Mouse (Mus musculus) macrophage (primary cell): ENCODE results near the gene Obscn. TPM values are rescaled to one million over a fixed set of nuclear protein-coding genes. Genes with fewer than 3 reads are reported as not detected.

ENCODE experiments used
- H3K27ac ChIP-seq: fragments of 350-480 bp; formaldehyde crosslinking; 2 replicates; pipeline ENCODE4 v1.9.0; 2021
- H3K36me3 ChIP-seq: fragments of 350-480 bp; formaldehyde crosslinking; 2 replicates; pipeline ENCODE4 v1.9.0; 2021; ENCODE audit errors: inconsistent target
- H3K4me3 ChIP-seq: fragments of 350-480 bp; formaldehyde crosslinking; 2 replicates; pipeline ENCODE4 v1.9.0; 2021; ENCODE audit errors: inconsistent target
- H3K79me2 ChIP-seq: fragments of 350-480 bp; formaldehyde crosslinking; 2 replicates; pipeline ENCODE4 v1.9.0; 2021; ENCODE audit errors: inconsistent target
- WGBS: methylation state at CpG from one replicate; pipeline ENCODE4 v1.1.7; 2026; ENCODE audit warnings: inconsistent platforms; ENCODE audit not compliant: missing documents; 5-methylcytosine and 5-hydroxymethylcytosine counted together
- polyA plus RNA-seq: library from polyadenylated mRNA; stranded (reverse); fragments of 250-400 nt; gene quantifications from 3 replicates; pipeline ENCODE4 v1.2.4, GENCODE M21; 2018; ENCODE audit warnings: inconsistent platforms
- total RNA-seq, 78 experiments: library from RNA; depleted of rRNA; stranded (reverse); fragments of 250-400 nt; gene quantifications; 1 replicate in 9 of 78; 2 replicates in 24 of 78; 3 replicates in 43 of 78; 4 replicates in 2 of 78; pipeline ENCODE4 v1.2.4; 2018; ENCODE audit warnings: inconsistent platforms in 56 of 78

Gene Obscn
- under 1 TPM in 23 of 26 experiments, not detected in 3; under 0.01 to 0.29 (median 0.12) TPM for total RNA-seq (2018; cell fraction: chromatin; rRNA removed)
- under 1 TPM in 6 of 26 experiments, not detected in 20; under 0.01 to 0.06 (median under 0.01) TPM for total RNA-seq (2018; cell fraction: cytosol; rRNA removed)
- total RNA-seq (2018; cell fraction: nucleus; rRNA removed) = under 1 TPM in 13 of 26 experiments, not detected in 13; 0.04 to 0.49 (median 0.10) TPM
- 0.01 TPM in 1 of 3 replicates, not detected in the others for polyA plus RNA-seq

DNA sequence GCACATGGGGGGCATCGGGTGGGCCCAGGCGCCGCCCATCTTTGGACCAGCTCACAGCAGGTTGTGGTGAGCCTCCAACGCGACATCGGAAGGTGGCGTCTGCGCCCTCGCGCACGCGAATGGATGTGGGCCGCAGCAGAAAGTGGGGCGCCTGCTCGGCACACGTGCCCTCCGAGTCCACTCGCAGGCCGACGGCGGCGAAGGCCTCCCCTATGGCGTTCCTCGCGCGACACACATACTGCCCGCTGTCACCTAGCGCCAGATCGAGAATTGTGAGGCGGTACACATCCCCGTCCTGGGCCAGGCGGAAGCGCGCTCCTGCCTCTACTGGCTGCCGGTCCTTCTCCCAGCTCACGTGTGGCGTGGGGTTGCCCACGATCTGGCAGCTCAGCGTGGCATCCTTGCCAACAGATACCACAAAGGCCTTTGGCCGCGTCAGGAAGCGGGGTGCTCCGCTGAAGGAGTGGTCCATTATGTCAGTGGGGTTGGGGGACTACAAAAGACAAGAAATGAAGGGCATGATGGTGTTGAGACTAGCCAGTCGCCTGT is at the start of gene Obscn:
TSS of gene Obscn (minus strand) at position 499 of the 549 bp plus-strand sequence.
- Histone ChIP-seq H3K27ac (no peak within 1 kb of the TSS), H3K79me2 (no peaks in the 10 kb centered on the region), H3K4me3 (no peak within 1 kb of the TSS), H3K36me3 (no peaks in the 10 kb centered on the region)
- 26% methylated on average over 44 of the region's 44 CpGs for WGBS

DNA sequence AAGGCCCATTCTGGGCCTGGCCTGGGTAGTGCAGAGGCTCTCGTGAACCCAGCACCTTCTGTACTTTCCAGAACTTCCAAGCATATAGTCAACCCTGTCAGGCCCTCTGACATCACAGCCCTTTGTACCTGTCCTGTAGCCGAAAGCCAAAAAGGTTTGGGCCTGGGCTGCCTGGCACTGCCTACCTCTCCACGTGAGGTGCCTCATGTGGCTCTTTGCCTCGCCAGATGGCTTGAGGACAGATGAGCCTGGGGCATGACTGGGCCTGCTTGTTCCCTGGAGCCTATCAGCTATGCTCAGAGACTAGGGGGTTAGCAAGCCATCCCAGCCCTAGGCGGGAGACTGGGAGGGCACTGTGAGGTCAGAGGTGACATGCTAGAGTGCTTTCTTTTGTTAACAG is 49.3 kb upstream of the Obscn start:
- 87% methylated on average over 5 of the region's 5 CpGs for WGBS
- H3K79me2 ChIP-seq = no peaks in the 10 kb centered on the region; the same call in 1 of the 2 replicates
- peaks cover 15% of the 10 kb centered on the region; the same call in 1 of the 2 replicates for H3K36me3 ChIP-seq
- no peak overlapping the region for H3K27ac ChIP-seq
- no peak overlapping the region for H3K4me3 ChIP-seq

DNA sequence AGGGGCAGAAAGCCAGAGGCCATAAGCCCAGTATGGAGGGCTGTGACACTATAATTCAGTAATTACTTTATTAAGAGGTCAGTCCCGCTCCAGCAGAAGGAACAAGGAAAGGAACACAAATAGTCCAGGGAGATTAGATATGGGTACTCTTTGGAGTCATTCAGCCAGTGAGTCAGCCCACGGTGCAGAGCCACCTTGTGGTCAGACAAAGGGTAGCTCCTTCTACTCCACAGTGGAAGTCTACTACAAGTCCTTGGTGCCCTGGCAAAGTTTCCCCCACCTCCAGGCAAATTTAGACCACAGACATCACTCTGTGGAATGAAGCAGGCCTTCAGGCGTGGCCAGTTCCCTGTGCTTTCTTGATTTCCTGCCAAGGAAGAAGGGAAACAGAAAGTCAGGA is 47.6 kb upstream of the Obscn start:
- no peak overlapping the region for H3K4me3 ChIP-seq
- peaks cover 15% of the 10 kb centered on the region; the same call in 1 of the 2 replicates for H3K36me3 ChIP-seq
- WGBS = 54% methylated on average over 3 of the region's 3 CpGs
- H3K79me2 ChIP-seq = no peaks in the 10 kb centered on the region; the same call in 1 of the 2 replicates
- no peak overlapping the region for H3K27ac ChIP-seq

DNA sequence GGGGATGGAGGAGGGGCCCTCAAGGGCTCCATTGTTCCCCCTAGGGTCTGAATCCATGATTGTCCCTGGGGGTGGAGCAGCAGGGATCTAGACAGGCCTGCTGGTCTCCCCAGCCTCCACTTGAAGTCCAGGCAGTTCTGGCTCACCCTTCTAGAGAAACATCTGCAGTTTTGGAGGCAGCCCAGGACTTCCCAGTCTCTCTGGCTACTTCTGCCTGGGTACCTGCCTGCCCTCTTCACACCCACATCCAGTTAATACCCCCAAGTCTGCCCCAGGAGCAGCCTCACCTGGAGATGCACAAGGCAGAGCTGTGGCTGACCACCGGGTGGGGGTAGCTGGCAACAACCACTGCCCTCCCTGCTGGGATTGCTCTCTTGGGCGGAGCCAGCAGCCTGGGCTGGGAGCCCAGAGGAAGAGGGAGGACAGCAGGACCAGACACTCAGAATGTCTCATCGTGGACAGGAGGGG is 46.7 kb upstream of the Obscn start, which contains the start of gene Gjc2:
TSS of gene Gjc2 (minus strand) at position 350 of the 468 bp plus-strand sequence.
- Histone ChIP-seq H3K27ac (no peak within 1 kb of the TSS), H3K36me3 (peaks cover 15% of the 10 kb centered on the region; the same call in 1 of the 2 replicates), H3K79me2 (no peaks in the 10 kb centered on the region), H3K4me3 (no peak within 1 kb of the TSS)
- WGBS = 87% methylated on average over 3 of the region's 3 CpGs

DNA sequence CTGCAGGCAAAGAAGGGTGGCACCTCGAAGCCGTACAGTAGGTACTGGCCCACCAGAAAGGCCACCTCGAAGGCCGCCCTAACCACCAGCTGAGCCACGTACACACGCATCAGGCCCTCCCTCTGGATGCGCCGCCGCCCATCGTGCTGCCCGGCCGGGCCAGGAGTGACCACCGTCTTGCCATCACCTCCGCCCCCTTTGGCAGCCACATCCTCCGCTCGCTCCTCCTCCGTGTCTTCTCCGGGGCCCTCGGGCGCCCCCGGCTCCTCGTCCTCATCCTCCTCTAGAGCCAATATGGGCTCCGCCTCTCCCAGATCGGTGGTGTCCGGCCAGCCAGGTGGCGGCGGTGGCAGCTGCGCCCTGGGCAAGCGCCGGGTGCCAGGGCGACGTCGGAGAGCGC is 40.7 kb upstream of the Obscn start:
- 15% methylated on average over 34 of the region's 34 CpGs for WGBS
- H3K79me2 ChIP-seq = no peaks in the 10 kb centered on the region
- H3K27ac ChIP-seq = no peak overlapping the region
- H3K36me3 ChIP-seq = no peaks in the 10 kb centered on the region
- no peak overlapping the region for H3K4me3 ChIP-seq

DNA sequence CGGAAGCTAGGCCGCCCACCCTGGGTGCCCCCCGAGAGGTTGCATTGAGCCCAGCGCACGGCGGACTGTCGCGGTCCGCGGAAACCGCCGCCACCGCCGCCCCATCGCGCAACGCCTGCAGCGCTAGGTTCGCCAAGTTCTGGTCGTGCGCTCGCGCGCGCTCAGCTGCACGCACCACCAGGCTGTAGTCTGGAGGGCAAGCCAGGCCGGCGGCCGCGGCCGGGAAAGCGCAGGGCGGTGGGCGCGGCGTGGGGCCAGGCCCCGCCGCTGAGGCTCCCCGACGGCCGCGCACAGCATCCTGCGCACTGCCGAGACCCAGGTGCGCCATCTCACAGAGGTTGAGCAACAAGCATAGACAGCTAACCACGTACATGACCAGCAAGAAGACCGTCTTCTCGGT is 40.3 kb upstream of the Obscn start:
- H3K79me2 ChIP-seq = no peaks in the 10 kb centered on the region
- WGBS = 2% methylated on average over 41 of the region's 48 CpGs
- H3K36me3 ChIP-seq = no peaks in the 10 kb centered on the region
- no peak overlapping the region for H3K4me3 ChIP-seq
- no peak overlapping the region for H3K27ac ChIP-seq

DNA sequence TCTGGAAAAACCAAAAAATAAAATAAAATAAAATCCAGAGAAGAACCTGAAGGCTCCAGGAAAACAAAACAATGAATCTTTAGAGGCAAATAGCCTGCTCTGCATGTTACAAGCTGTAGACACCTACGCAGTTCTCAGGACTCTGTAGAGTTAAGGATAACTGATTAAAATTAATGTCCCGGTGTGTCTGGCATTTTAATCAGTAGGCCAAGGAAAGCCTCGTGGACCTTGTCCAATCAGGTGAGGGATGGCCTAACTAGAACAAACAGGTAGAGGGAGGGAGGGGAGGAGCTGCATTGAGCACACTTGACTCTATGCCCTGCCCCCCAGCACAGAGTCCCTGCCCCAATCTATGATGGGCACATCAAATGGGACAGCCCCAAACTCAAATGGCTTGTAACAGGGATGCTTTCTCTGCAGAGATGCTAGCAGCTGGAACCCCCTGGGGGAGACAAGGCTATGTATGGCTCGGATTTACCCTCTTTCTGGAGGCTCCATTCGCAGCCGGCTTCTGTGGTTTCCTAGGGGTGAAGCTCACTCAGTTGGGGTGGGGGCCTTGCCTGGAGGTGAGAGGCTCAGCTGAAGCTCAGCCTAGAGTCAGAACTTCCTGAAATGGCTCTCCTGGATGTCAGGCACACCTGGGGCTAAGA is 38.1 kb upstream of the Obscn start:
- H3K36me3 ChIP-seq = no peaks in the 10 kb centered on the region
- H3K27ac ChIP-seq = no peak overlapping the region
- WGBS = 80% methylated on average over 6 of the region's 6 CpGs
- H3K79me2 ChIP-seq = no peaks in the 10 kb centered on the region
- no peak overlapping the region for H3K4me3 ChIP-seq

DNA sequence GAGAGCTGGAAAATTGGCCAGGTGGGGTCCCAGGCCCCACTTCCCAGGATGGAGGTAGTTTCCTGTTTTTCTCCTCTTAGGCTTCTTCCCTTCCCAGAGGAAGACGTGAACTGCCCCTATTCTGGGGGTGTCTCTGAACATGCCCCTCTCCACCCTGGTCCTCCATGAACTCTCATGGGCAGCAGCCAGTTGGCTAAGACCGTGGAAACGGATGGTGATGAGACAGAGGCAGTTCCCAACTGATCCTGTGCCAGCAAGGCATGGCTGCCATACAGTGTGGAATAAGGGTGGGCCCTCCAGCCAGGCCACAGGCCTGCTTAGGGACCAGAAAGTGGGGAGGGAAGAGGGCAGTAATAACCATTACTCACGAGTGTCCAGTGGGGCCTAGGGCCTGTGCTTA is 34.3 kb upstream of the Obscn start:
- 90% methylated on average over 4 of the region's 4 CpGs for WGBS
- Histone ChIP-seq H3K79me2 (no peaks in the 10 kb centered on the region), H3K36me3 (no peaks in the 10 kb centered on the region), H3K4me3 (no peak overlapping the region), H3K27ac (no peak overlapping the region)

DNA sequence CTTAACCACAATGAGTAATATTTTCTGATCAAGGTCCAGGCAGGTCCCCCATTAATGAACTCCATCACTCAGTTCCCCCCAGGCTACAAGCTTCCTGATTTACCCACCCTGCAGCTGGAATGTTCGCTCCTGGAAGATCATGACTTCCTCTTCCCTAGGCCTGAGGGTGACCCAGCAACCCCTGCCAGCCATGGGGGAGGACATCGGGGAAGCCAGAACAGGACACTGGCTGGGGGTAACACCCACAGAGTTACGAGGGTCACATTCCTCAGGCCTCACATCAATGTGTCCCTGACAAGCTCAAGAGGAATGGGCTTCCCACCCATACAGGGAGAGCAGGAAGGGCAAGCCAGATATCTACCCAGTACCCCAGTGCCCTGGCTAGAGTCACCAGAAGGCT is 33.6 kb upstream of the Obscn start:
- Histone ChIP-seq H3K4me3 (no peak overlapping the region), H3K27ac (no peak overlapping the region), H3K36me3 (no peaks in the 10 kb centered on the region), H3K79me2 (no peaks in the 10 kb centered on the region)
- WGBS = 74% methylated on average over 3 of the region's 3 CpGs

DNA sequence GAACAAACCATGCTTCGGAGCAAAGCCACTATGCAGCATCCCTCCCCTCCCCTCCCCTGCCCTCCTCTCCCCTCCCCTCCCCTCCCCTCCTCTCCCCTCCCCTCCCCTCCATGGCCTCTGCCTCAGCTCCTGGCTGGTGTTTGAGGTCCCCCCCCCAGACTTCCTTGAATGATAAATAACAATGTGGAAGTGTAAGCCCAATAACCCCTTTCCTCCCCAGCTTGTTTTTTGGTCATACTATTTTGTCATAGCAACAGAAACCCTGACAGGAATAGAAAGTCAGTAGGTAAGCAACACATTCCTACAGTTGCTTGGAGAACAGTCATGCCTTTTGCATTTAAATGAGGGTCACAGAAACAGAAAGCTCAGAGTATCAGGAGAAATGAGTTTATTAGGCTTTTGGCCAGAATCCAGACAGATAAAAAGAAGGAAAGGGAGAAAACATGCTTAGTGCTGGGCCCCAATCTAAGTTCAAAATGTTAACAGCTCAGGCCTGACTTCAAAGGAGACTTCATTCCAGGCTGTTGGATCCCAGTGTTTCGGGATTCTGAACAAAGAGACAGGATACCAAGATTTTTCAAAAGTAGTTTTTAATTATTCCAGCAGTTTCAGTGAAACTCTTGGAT is 29.5 kb upstream of the Obscn start:
- 84% methylated on average over 1 of the region's 2 CpGs for WGBS
- H3K36me3 ChIP-seq = no peaks in the 10 kb centered on the region
- no peaks in the 10 kb centered on the region; the same call in 1 of the 2 replicates for H3K79me2 ChIP-seq
- 0 out of 2 replicates have a peak overlapping the region, but pooled peaks have one; percentile 5 for H3K27ac ChIP-seq
- H3K4me3 ChIP-seq = no peak overlapping the region

DNA sequence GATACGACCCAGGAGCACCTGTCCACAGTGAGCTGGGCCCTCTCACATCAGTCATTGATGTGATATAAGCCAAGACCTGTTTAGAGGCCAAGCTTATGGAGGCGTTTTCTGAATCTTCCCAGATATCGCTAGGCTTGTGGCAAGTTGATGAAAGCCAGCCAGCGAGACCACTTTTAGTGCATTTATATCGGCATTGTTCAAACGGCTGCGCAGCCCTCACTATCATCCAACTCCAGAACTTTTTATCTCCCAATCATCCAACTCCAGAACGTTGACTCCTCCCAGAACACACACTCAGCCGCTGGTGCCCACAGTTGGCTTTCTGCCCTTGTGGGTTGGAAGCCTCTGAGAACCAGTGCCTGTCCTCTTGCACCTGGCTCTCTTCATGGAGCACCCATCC is 28.2 kb upstream of the Obscn start:
- Histone ChIP-seq H3K4me3 (peak overlapping the region; percentile 35; the same call in 1 of the 2 replicates), H3K36me3 (no peaks in the 10 kb centered on the region), H3K27ac (peak overlapping the region; percentile 72), H3K79me2 (no peaks in the 10 kb centered on the region; the same call in 1 of the 2 replicates)
- 86% methylated on average over 9 of the region's 9 CpGs for WGBS

DNA sequence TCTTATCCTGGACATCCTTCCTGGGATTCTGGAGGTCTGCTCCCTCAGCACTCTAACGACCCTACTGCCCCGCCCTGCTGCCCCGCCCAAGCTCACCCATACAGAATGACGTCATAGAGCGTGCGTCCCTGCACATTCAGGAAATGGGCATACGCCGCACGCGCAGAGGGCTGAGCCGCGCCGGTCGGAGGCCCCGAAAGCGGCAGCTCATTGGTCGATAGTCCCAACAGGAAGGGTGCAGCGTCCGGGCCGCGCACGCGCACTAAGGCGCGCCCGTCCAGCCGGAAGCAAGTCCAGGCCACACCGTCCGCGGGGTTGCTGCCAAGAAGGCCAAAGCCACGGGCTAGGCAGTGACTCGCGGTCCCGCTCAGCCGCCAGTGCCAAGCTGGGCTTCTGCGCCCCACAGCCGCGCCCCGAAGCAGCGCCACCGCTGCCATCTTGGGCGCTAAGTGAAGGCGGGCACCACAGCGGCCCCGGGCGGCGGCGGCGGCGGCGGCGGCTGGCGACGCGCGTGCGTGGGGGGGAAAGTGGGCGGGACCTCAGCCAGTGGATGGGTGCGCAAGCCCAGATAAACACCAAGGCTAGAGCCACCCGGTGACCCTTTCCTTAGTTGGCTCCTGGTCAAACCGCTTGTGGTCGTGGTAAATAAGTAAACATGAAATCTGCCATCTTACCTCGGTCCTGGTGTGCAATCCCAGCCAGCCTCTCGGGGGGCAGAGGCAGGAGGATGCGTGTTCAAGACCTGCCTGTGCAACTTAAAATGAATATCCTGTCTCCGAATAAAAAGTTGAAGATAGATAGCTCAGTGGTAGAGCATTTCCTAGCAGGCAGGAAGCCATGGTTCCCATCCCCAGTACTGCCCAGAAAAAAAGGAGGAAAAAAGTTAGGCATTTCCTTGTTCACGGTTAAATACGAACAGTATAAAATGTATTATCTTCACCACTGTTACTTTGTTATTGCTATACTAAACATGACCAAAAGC is 27.3 kb upstream of the Obscn start, which contains the start of gene Iba57:
TSS of gene Iba57 (minus strand) at position 485 of the 982 bp plus-strand sequence.
- no peaks in the 10 kb centered on the region; the same call in 1 of the 2 replicates for H3K79me2 ChIP-seq
- WGBS = 3% methylated on average over 68 of the region's 68 CpGs
- H3K27ac ChIP-seq = peak within 1 kb of the TSS; percentile 72
- 0 out of 2 replicates have a peak, but pooled peaks cover 3% of the 10 kb centered on the region for H3K36me3 ChIP-seq
- peak within 1 kb of the TSS; percentile 55 for H3K4me3 ChIP-seq

DNA sequence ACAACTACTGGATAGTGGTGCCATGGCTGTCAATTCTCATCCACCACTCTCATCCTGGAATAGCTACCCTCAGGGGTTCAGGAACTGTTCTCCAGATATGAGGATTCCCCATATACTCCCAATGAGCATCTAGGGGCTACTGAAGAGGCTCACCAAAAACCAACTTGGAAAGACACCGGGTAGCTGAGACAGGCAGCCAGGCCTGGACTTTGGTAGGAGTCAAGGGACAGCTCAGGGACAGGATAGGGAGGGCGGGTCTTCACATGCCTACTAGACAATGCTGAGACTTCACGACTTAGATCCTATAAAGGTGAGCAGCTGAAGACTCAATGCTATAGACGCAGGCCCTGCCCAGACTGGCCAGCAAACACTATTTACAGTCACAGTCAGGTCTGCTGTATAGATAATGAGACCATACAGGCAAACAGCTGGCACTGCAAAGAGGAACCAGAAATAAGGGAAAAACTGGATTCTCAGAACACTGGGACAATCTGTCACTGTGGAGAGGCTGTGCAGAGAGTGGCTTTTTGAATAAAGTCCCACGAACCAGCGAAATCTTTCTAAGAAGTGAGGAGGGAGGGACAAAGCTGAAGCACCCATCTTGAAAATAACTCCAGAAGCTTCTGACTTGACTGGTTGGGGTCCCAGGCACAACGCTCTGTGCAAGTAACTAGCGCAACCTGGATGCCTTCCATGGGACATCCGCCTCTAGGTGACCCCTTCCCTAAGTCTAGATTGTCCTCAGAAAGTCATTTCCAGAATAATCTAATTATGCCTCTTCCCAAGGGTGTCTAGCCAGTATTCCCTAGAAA is 26.4 kb upstream of the Obscn start:
- Histone ChIP-seq H3K4me3 (peak overlapping the region; percentile 55), H3K79me2 (no peaks in the 10 kb centered on the region; the same call in 1 of the 2 replicates), H3K27ac (peak overlapping the region; percentile 35), H3K36me3 (0 out of 2 replicates have a peak, but pooled peaks cover 6% of the 10 kb centered on the region)
- WGBS = 55% methylated on average over 9 of the region's 9 CpGs
